Mouse (Mus musculus): Measurements from ENCODE around the gene Ehf. TPM values are rescaled to one million over a fixed set of nuclear protein-coding genes. Genes with fewer than 3 reads are reported as not detected.

Gene Ehf
- polyA plus RNA-seq, 2 experiments = 0.50 to 0.58 TPM

DNA sequence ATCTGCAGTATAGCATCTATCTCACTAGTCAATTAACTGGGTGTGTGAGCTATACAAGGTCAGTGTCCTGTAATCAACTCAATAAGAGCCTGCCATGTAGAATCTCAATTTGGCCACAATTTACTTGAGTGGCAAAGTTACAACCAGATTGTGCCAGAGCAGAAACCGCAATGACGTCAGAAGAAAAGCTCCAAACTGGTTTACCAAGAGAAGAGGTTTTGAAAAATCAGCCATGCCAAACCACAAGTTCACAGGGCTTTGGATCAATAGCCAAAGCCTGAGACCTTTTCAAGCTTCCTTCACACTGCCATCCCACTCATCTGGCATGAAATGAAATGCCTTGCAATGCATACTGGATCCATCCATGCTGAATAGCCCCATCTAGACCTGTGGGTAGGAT is 76.3 kb downstream of the Ehf start:
- Histone ChIP-seq H3K27ac (replicated peaks; ENCODE audit: low read depth, low read length) (no peak overlapping the region), H3K9me3 (ENCODE audit: control insufficient read depth, low read length) (no peaks in the 10 kb centered on the region), H3K27me3 (ENCODE audit: control insufficient read depth, insufficient read depth, low read length) (no peaks in the 10 kb centered on the region), H3K4me3 (replicated peaks; ENCODE audit: low read length) (no peak overlapping the region), H3K9ac (ENCODE audit: low read depth, low read length, severe bottlenecking) (no peak overlapping the region), H3K36me3 (ENCODE audit: control insufficient read depth, insufficient read depth, low read length) (no peaks in the 10 kb centered on the region), H3K4me1 (ENCODE audit: control insufficient read depth, insufficient read depth, low read length) (no peaks in the 10 kb centered on the region), H3K4me2 (replicated peaks; ENCODE audit: low read depth, low read length, severe bottlenecking) (no peak overlapping the region)
- ATAC-seq (ENCODE audit: low FRiP score, low read depth) (no peak), DNase-seq (ENCODE audit: low spot score) (no peak)
- TF ChIP-seq POLR2A (IDR thresholded peaks at IDR 0.05; ENCODE audit: borderline replicate concordance, extremely low read depth, insufficient read depth, insufficient read length) = no peak
- WGBS = 95% methylated on average over 2 of the region's 2 CpGs

DNA sequence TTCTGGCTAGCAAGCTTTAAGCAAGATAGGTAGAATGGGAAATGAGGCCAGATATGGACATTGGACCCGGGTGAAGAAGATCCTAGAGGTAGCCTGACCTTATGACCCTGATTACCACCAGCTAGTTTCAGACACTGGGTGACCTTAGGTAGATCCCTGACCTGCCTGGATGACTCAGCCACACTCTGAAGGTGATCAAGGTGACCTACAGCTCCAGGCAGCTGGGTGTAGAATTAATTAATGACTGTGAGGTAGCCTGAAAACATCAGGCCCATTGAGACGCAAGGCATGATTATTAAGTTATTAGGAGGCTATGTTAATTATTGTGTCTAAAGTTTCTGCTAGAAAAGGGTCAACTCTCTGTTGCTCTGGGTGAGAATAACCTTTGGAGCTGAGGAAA is 82.2 kb downstream of the Ehf start:
- H3K4me2 ChIP-seq (replicated peaks; ENCODE audit: low read depth, low read length, severe bottlenecking) = no peak overlapping the region
- ATAC-seq (ENCODE audit: low FRiP score, low read depth) = no peak
- no peak overlapping the region for H3K9ac ChIP-seq (ENCODE audit: low read depth, low read length, severe bottlenecking)
- DNase-seq (ENCODE audit: low spot score) = no peak
- H3K27me3 ChIP-seq (ENCODE audit: control insufficient read depth, insufficient read depth, low read length) = no peaks in the 10 kb centered on the region
- H3K9me3 ChIP-seq (ENCODE audit: control insufficient read depth, low read length) = no peaks in the 10 kb centered on the region
- no peak overlapping the region for H3K4me3 ChIP-seq (replicated peaks; ENCODE audit: low read length)
- TF ChIP-seq POLR2A (IDR thresholded peaks at IDR 0.05; ENCODE audit: borderline replicate concordance, extremely low read depth, insufficient read depth, insufficient read length) = no peak
- no peaks in the 10 kb centered on the region for H3K4me1 ChIP-seq (ENCODE audit: control insufficient read depth, insufficient read depth, low read length)
- H3K27ac ChIP-seq (replicated peaks; ENCODE audit: low read depth, low read length) = no peak overlapping the region
- no peaks in the 10 kb centered on the region for H3K36me3 ChIP-seq (ENCODE audit: control insufficient read depth, insufficient read depth, low read length)
- 76% methylated on average over 2 of the region's 2 CpGs for WGBS

DNA sequence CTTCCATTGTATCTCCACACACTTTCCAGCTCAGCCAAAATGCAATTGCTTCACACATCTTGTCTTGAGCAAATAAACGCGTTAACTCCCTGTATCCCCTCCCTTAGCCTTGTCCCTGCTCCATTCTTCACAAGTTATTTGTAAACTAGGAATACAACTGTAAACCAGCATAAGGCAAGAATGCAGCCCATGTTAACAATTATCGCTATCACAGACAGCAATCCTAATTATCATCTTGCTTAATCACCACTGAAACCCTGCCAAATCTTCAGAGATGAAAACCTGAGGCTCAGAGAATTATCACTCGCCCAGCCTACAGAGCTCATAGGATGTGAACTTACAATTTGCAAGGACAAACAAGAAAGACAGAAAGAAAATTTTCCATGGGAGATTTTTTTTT is 84.8 kb downstream of the Ehf start:
- no peak for TF ChIP-seq POLR2A (IDR thresholded peaks at IDR 0.05; ENCODE audit: borderline replicate concordance, extremely low read depth, insufficient read depth, insufficient read length)
- H3K9me3 ChIP-seq (ENCODE audit: control insufficient read depth, low read length) = no peaks in the 10 kb centered on the region
- no peaks in the 10 kb centered on the region for H3K4me1 ChIP-seq (ENCODE audit: control insufficient read depth, insufficient read depth, low read length)
- H3K9ac ChIP-seq (ENCODE audit: low read depth, low read length, severe bottlenecking) = no peak overlapping the region
- no peak overlapping the region for H3K4me2 ChIP-seq (replicated peaks; ENCODE audit: low read depth, low read length, severe bottlenecking)
- ATAC-seq (ENCODE audit: low FRiP score, low read depth) = no peak
- H3K36me3 ChIP-seq (ENCODE audit: control insufficient read depth, insufficient read depth, low read length) = no peaks in the 10 kb centered on the region
- H3K27ac ChIP-seq (replicated peaks; ENCODE audit: low read depth, low read length) = no peak overlapping the region
- 91% methylated on average over 4 of the region's 4 CpGs for WGBS
- no peak for DNase-seq (ENCODE audit: low spot score)
- no peak overlapping the region for H3K4me3 ChIP-seq (replicated peaks; ENCODE audit: low read length)
- no peaks in the 10 kb centered on the region for H3K27me3 ChIP-seq (ENCODE audit: control insufficient read depth, insufficient read depth, low read length)

DNA sequence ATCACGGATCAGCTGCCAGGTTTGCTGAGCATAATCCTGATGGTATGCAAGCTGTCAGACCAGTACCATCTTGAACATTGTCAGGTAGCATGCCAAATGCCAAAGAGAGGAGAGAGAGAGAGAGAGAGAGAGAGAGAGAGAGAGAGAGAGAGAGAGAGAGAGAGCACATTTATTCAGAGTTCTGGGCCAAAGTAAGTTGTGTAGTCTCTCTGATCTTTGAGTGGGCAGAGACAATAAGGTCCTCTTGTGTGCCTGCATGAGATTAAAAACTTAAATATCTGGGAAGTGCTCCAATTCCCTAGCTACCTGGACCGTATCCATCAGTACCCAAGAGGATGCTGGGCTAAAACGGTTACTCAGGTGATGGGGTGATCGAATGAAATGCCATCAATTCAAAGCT is 87.3 kb downstream of the Ehf start:
- no peak overlapping the region for H3K4me3 ChIP-seq (replicated peaks; ENCODE audit: low read length)
- H3K9ac ChIP-seq (ENCODE audit: low read depth, low read length, severe bottlenecking) = no peak overlapping the region
- H3K9me3 ChIP-seq (ENCODE audit: control insufficient read depth, low read length) = no peaks in the 10 kb centered on the region
- ATAC-seq (ENCODE audit: low FRiP score, low read depth) (no peak), DNase-seq (ENCODE audit: low spot score) (no peak)
- H3K4me1 ChIP-seq (ENCODE audit: control insufficient read depth, insufficient read depth, low read length) = no peaks in the 10 kb centered on the region
- no peaks in the 10 kb centered on the region for H3K27me3 ChIP-seq (ENCODE audit: control insufficient read depth, insufficient read depth, low read length)
- no peak for TF ChIP-seq POLR2A (IDR thresholded peaks at IDR 0.05; ENCODE audit: borderline replicate concordance, extremely low read depth, insufficient read depth, insufficient read length)
- no peak overlapping the region for H3K27ac ChIP-seq (replicated peaks; ENCODE audit: low read depth, low read length)
- 88% methylated on average over 4 of the region's 4 CpGs for WGBS
- H3K36me3 ChIP-seq (ENCODE audit: control insufficient read depth, insufficient read depth, low read length) = no peaks in the 10 kb centered on the region
- no peak overlapping the region for H3K4me2 ChIP-seq (replicated peaks; ENCODE audit: low read depth, low read length, severe bottlenecking)

DNA sequence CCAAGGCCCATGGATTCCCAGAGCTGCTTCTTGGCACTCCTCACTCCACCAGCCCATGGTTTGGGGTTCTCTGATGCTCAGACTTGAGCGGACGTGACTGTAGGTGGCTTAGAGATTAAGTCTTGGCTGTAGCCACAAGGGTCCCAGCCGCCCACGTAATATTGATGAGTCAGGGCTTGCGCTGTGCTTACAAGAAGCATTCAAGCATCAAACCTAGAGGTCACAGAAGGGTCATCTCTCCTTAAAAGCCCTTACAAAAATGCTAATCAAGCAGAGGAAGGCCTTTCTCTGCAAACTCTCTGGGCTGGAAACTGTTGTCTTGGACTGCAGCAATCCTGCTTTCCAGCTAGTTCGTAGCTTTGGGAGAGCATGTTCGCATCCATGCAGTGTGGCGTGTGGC is 88.2 kb downstream of the Ehf start:
- 86% methylated on average over 8 of the region's 8 CpGs for WGBS

DNA sequence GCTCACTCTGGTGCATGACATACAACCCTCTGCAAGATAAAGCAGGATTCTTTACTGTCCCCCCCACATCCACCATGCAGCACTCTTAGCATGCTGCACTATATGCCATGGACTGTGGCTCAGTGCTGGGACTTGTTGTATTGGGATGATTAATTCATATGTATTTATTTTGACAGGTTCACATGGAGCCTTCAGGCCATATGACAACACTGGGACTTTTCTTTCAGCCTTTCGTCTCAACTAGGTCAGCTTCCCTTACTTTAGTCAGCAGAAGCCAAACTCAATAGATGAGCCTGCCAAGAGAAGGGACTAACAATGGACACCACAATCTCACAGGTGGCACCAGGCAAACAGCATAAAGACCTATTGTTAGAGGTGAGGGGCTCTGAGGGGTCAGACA is 89.5 kb downstream of the Ehf start:
- Histone ChIP-seq H3K27me3 (ENCODE audit: control insufficient read depth, insufficient read depth, low read length) (no peaks in the 10 kb centered on the region), H3K4me3 (replicated peaks; ENCODE audit: low read length) (no peak overlapping the region), H3K9me3 (ENCODE audit: control insufficient read depth, low read length) (no peaks in the 10 kb centered on the region), H3K9ac (ENCODE audit: low read depth, low read length, severe bottlenecking) (no peak overlapping the region), H3K4me1 (ENCODE audit: control insufficient read depth, insufficient read depth, low read length) (no peaks in the 10 kb centered on the region), H3K27ac (replicated peaks; ENCODE audit: low read depth, low read length) (no peak overlapping the region), H3K36me3 (ENCODE audit: control insufficient read depth, insufficient read depth, low read length) (no peaks in the 10 kb centered on the region), H3K4me2 (replicated peaks; ENCODE audit: low read depth, low read length, severe bottlenecking) (no peak overlapping the region)
- ATAC-seq (ENCODE audit: low FRiP score, low read depth) = no peak
- TF ChIP-seq POLR2A (IDR thresholded peaks at IDR 0.05; ENCODE audit: borderline replicate concordance, extremely low read depth, insufficient read depth, insufficient read length) = no peak
- 93% methylated on average over 1 of the region's 1 CpGs for WGBS
- no peak for DNase-seq (ENCODE audit: low spot score)

More for the DNA sequence above, 88.2 kb downstream of the Ehf start:
- no peak overlapping the region for H3K9ac ChIP-seq (ENCODE audit: low read depth, low read length, severe bottlenecking)
- ATAC-seq (ENCODE audit: low FRiP score, low read depth) = no peak
- H3K4me3 ChIP-seq (replicated peaks; ENCODE audit: low read length) = no peak overlapping the region
- TF ChIP-seq POLR2A (IDR thresholded peaks at IDR 0.05; ENCODE audit: borderline replicate concordance, extremely low read depth, insufficient read depth, insufficient read length) = no peak
- no peaks in the 10 kb centered on the region for H3K9me3 ChIP-seq (ENCODE audit: control insufficient read depth, low read length)
- H3K4me2 ChIP-seq (replicated peaks; ENCODE audit: low read depth, low read length, severe bottlenecking) = no peak overlapping the region
- H3K27ac ChIP-seq (replicated peaks; ENCODE audit: low read depth, low read length) = no peak overlapping the region
- no peaks in the 10 kb centered on the region for H3K36me3 ChIP-seq (ENCODE audit: control insufficient read depth, insufficient read depth, low read length)
- DNase-seq (ENCODE audit: low spot score) = no peak
- no peaks in the 10 kb centered on the region for H3K27me3 ChIP-seq (ENCODE audit: control insufficient read depth, insufficient read depth, low read length)
- no peaks in the 10 kb centered on the region for H3K4me1 ChIP-seq (ENCODE audit: control insufficient read depth, insufficient read depth, low read length)

Other genes with a start within 250 kb of the Ehf start
- 31.0 and 33.2 TPM in 2 replicates for gene Pdhx, start 229.8 kb downstream of the Ehf start, polyA plus RNA-seq (2012; rRNA removed)
- 32.1 and 32.4 TPM in 2 replicates for gene Pdhx, start 229.8 kb downstream of the Ehf start, polyA plus RNA-seq (2014; fragmentation: Nextera tagmentation; extraction: Ambion mirVana)
- gene Apip, start 229.6 kb downstream of the Ehf start, polyA plus RNA-seq (2012; rRNA removed) = 45.1 and 57.8 TPM in 2 replicates
- gene Apip, start 229.6 kb downstream of the Ehf start, polyA plus RNA-seq (2014; fragmentation: Nextera tagmentation; extraction: Ambion mirVana) = 80.4 and 80.9 TPM in 2 replicates
- 2.0 TPM in 2 replicates for gene Elf5, start 108.4 kb upstream of the Ehf start, polyA plus RNA-seq (2012; rRNA removed)
- 0.41 and 0.75 TPM in 2 replicates for gene Elf5, start 108.4 kb upstream of the Ehf start, polyA plus RNA-seq (2014; fragmentation: Nextera tagmentation; extraction: Ambion mirVana)
- gene Cat, start 181.9 kb upstream of the Ehf start, polyA plus RNA-seq (2012; rRNA removed) = 53.9 and 56.3 TPM in 2 replicates
- gene Cat, start 181.9 kb upstream of the Ehf start, polyA plus RNA-seq (2014; fragmentation: Nextera tagmentation; extraction: Ambion mirVana) = 82.3 and 83.2 TPM in 2 replicates